Mouse (Mus musculus): ENCODE measurements around the gene Kcnj5. TPM values are rescaled to one million over a fixed set of nuclear protein-coding genes. Genes with fewer than 3 reads are reported as not detected.
A peak's percentile ranks its signal among the peaks of the same experiment; 100 is the strongest.

Gene Kcnj5
- polyA plus RNA-seq (2014; fragmentation: Nextera tagmentation; extraction: Ambion mirVana), result 0.17 and 0.47 TPM in 2 replicates

DNA sequence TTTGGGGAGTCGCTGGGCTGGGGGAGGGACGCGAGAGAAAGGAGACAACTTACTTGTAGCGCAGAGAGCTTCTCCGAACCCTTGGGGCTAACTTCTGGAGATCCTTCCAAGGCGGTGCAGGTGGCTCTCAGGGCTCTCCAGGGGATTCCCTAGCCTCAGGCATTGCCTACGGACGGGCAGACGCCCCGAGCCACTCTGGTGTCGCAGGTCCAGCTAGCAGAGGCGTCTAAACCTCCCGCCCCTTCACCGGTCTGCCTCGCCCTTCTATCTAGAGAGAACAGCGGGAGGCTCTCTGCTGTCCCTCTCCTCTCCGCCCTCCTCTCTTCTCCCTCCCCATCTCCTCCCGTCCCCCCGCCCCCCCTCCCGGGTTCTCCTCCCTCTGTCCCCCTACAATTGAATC, at the start of gene Kcnj5:
Gene Kcnj5 (minus strand): TSS at position 300 of the 400 bp plus-strand sequence.
- DNase-seq (ENCODE audit: low spot score) (no peak), ATAC-seq (ENCODE audit: low read depth) (no peak)
- 0% methylated on average over 11 of the region's 20 CpGs for WGBS
- H3K4me2 ChIP-seq (ENCODE audit: low read depth, low read length), result peak within 1 kb of the TSS; percentile 54
- no peaks in the 10 kb centered on the region for H3K9me3 ChIP-seq (ENCODE audit: control insufficient read depth, low read length)
- H3K4me3 ChIP-seq (ENCODE audit: low read depth, low read length), result peak within 1 kb of the TSS; percentile 30
- H3K4me1 ChIP-seq (ENCODE audit: control insufficient read depth, insufficient read depth, low read length), result 0 out of 2 replicates have a peak, but pooled peaks cover 3% of the 10 kb centered on the region
- peaks cover 54% of the 10 kb centered on the region for H3K27me3 ChIP-seq (replicated peaks; ENCODE audit: control insufficient read depth, insufficient read depth, low read length)
- H3K9ac ChIP-seq (ENCODE audit: low read depth, low read length), result 0 out of 2 replicates have a peak within 1 kb of the TSS, but pooled peaks have one; percentile 14
- H3K27ac ChIP-seq (replicated peaks; ENCODE audit: low read depth, low read length), result no peak within 1 kb of the TSS
- H3K36me3 ChIP-seq (ENCODE audit: control insufficient read depth, insufficient read depth, low read length), result no peaks in the 10 kb centered on the region

DNA sequence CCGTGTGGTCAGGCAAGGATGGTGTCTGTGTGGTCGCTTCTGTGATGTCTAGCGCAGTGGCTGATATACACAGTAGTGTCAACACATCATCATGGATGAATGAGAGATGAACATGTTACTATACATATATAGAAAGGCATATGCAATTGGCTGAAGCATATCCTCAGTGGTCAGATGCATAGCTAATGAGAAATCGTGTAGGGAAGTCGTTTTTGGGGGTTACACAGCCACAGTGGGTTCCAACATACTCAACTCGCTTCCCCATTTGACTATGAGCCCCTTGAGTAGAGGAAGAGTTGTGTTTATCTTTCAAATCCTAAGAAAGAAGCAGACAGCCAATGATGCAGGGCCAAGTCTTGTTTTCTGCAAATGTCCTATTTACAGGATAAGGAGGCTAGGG, 48.6 kb upstream of the Kcnj5 start:
- Histone ChIP-seq H3K36me3 (ENCODE audit: control insufficient read depth, insufficient read depth, low read length) (no peaks in the 10 kb centered on the region), H3K27me3 (replicated peaks; ENCODE audit: control insufficient read depth, insufficient read depth, low read length) (no peaks in the 10 kb centered on the region), H3K4me1 (ENCODE audit: control insufficient read depth, insufficient read depth, low read length) (no peaks in the 10 kb centered on the region), H3K4me3 (ENCODE audit: low read depth, low read length) (no peak overlapping the region), H3K9ac (ENCODE audit: low read depth, low read length) (no peak overlapping the region), H3K9me3 (ENCODE audit: control insufficient read depth, low read length) (no peaks in the 10 kb centered on the region), H3K4me2 (ENCODE audit: low read depth, low read length) (no peak overlapping the region), H3K27ac (replicated peaks; ENCODE audit: low read depth, low read length) (no peak overlapping the region)
- 78% methylated on average over 6 of the region's 6 CpGs for WGBS
- ATAC-seq (ENCODE audit: low read depth) (no peak), DNase-seq (ENCODE audit: low spot score) (no peak)

DNA sequence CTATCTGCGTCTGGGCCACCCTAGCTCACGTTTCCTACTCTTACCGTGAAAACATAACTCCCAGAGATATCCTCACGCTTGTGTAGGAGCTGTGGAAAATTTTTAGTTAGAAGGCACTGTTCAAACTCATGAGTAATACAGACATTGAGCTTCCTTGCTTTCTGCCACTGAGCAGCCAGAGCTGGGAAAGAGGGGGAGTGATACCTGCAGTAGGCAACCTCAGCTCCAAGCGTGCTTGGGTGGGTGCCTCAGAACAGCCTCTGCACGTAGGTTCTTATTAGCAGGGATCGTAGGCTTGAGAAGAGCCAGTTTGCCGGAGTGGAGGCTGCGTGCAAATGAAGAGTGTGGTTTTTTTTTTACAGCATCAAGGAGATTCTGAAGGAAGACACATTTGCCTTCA, 47.6 kb upstream of the Kcnj5 start:
- Histone ChIP-seq H3K27me3 (replicated peaks; ENCODE audit: control insufficient read depth, insufficient read depth, low read length) (no peaks in the 10 kb centered on the region), H3K4me3 (ENCODE audit: low read depth, low read length) (no peak overlapping the region), H3K27ac (replicated peaks; ENCODE audit: low read depth, low read length) (no peak overlapping the region), H3K36me3 (ENCODE audit: control insufficient read depth, insufficient read depth, low read length) (no peaks in the 10 kb centered on the region), H3K9ac (ENCODE audit: low read depth, low read length) (no peak overlapping the region), H3K4me2 (ENCODE audit: low read depth, low read length) (no peak overlapping the region), H3K9me3 (ENCODE audit: control insufficient read depth, low read length) (no peaks in the 10 kb centered on the region), H3K4me1 (ENCODE audit: control insufficient read depth, insufficient read depth, low read length) (no peaks in the 10 kb centered on the region)
- 79% methylated on average over 9 of the region's 9 CpGs for whole genome bisulfite sequencing
- no peak for DNase-seq (ENCODE audit: low spot score)
- ATAC-seq (ENCODE audit: low read depth), result no peak

DNA sequence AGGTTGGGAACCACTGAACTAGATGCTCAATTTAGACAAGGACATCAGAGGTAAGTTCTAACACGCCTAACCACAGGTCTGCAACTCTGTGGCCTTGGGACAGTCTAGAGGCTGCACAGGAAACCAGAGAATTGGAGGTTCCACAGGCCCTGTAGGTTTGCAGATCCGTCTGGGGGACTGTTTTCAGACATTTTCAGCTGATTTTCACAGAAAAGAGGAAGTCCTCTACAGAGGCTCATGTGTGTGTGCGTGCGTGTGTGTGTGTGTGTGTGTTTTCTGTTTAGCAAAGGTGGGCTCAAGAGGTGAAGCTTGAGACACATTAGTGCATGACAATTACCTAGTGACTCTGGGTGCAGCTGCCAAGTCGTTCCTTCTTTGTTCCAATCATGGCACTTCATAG, 46.9 kb upstream of the Kcnj5 start:
- no peak overlapping the region for H3K27ac ChIP-seq (replicated peaks; ENCODE audit: low read depth, low read length)
- H3K4me2 ChIP-seq (ENCODE audit: low read depth, low read length), result no peak overlapping the region
- no peak overlapping the region for H3K9ac ChIP-seq (ENCODE audit: low read depth, low read length)
- 79% methylated on average over 5 of the region's 5 CpGs for WGBS
- H3K27me3 ChIP-seq (replicated peaks; ENCODE audit: control insufficient read depth, insufficient read depth, low read length), result no peaks in the 10 kb centered on the region
- no peaks in the 10 kb centered on the region for H3K36me3 ChIP-seq (ENCODE audit: control insufficient read depth, insufficient read depth, low read length)
- no peak for ATAC-seq (ENCODE audit: low read depth)
- no peak for DNase-seq (ENCODE audit: low spot score)
- H3K9me3 ChIP-seq (ENCODE audit: control insufficient read depth, low read length), result no peaks in the 10 kb centered on the region
- no peak overlapping the region for H3K4me3 ChIP-seq (ENCODE audit: low read depth, low read length)
- H3K4me1 ChIP-seq (ENCODE audit: control insufficient read depth, insufficient read depth, low read length), result 0 out of 2 replicates have a peak, but pooled peaks cover 1% of the 10 kb centered on the region

DNA sequence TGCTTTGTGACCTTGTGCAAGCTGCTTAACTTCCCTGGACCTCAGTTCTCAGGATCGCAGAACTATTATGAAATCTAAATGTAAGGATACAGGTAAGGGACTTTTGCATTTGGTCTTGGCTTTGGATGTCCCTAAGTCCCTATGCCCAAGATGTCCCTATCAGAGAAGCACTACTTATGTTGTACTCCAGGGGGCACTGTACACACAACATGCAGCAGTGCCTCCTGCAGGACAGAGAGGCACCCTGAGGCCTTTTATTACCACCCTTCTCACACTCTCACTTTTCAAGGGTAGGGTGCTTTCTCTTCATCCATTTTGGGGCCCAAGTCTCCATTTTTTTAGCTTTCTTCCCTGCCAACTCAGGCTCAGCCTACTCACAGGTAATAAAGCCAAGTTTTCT, 44.0 kb upstream of the Kcnj5 start:
- Histone ChIP-seq H3K36me3 (ENCODE audit: control insufficient read depth, insufficient read depth, low read length) (no peaks in the 10 kb centered on the region), H3K4me1 (ENCODE audit: control insufficient read depth, insufficient read depth, low read length) (0 out of 2 replicates have a peak, but pooled peaks cover 4% of the 10 kb centered on the region), H3K9me3 (ENCODE audit: control insufficient read depth, low read length) (no peaks in the 10 kb centered on the region), H3K4me3 (ENCODE audit: low read depth, low read length) (no peak overlapping the region), H3K4me2 (ENCODE audit: low read depth, low read length) (no peak overlapping the region), H3K27ac (replicated peaks; ENCODE audit: low read depth, low read length) (no peak overlapping the region), H3K9ac (ENCODE audit: low read depth, low read length) (no peak overlapping the region), H3K27me3 (replicated peaks; ENCODE audit: control insufficient read depth, insufficient read depth, low read length) (no peaks in the 10 kb centered on the region)
- ATAC-seq (ENCODE audit: low read depth), result no peak
- DNase-seq (ENCODE audit: low spot score), result no peak
- 91% methylated on average over 1 of the region's 1 CpGs for WGBS

DNA sequence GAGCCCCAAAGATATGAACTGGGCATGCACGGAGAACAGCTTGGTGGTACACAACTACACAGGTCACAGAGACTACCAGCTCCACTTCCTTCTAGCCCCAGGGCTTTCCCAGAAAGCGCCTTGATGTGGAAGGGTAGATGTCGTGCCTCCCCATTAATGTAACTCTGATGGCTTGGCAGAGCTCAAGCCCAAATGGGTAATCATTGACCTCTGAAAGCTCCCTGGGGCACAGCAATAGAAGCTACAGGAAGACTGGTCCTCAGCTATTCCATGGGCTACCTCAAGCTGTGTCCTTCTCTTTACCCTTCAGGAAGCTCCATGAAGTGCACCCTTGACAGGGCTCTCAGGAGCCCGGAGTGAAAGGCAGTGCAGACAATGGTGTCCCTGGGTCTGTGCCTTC, 40.8 kb upstream of the Kcnj5 start:
- Histone ChIP-seq H3K4me3 (ENCODE audit: low read depth, low read length) (no peak overlapping the region), H3K9ac (ENCODE audit: low read depth, low read length) (no peak overlapping the region), H3K27ac (replicated peaks; ENCODE audit: low read depth, low read length) (no peak overlapping the region), H3K4me1 (ENCODE audit: control insufficient read depth, insufficient read depth, low read length) (0 out of 2 replicates have a peak, but pooled peaks cover 4% of the 10 kb centered on the region), H3K36me3 (ENCODE audit: control insufficient read depth, insufficient read depth, low read length) (no peaks in the 10 kb centered on the region), H3K27me3 (replicated peaks; ENCODE audit: control insufficient read depth, insufficient read depth, low read length) (no peaks in the 10 kb centered on the region), H3K9me3 (ENCODE audit: control insufficient read depth, low read length) (no peaks in the 10 kb centered on the region), H3K4me2 (ENCODE audit: low read depth, low read length) (no peak overlapping the region)
- DNase-seq (ENCODE audit: low spot score), result no peak
- 87% methylated on average over 4 of the region's 4 CpGs for WGBS
- no peak for ATAC-seq (ENCODE audit: low read depth)

DNA sequence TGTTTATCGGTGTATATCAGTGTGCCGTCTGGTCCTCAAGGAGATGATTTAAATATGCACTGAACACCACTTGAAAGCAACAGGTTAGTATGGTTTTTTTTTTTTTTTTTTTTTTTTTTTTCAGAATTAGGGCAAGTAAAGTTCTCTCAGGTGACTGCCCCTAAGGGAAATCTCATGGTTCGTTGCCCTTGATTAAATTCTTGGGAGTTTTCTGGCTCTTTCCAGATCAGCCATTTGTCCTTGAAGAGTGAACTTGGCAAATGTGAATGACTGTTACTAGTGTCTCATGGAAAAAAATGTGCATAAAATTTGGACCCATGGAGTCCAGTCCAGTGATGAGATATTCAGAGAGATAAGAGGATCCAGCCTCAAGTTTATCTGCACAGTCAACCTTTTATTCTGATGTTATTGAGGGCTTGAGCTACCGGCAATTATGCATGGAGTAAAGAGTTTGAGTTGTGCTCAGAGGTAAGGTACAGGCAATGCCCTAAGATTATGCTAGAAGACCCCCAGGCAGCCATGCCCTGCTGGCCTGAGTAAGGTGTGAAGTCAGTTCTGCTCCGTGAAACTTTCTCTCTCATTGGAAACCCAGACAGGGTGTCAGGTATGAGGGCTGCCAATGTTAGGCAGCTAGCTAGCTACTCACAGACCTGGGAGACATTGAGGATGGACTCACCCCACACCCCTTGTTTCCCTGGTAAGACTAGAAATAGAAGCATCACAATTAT, 32.9 kb upstream of the Kcnj5 start:
- H3K9me3 ChIP-seq (ENCODE audit: control insufficient read depth, low read length), result no peaks in the 10 kb centered on the region
- WGBS, result 74% methylated on average over 5 of the region's 5 CpGs
- H3K27me3 ChIP-seq (replicated peaks; ENCODE audit: control insufficient read depth, insufficient read depth, low read length), result no peaks in the 10 kb centered on the region
- H3K4me3 ChIP-seq (ENCODE audit: low read depth, low read length), result no peak overlapping the region
- H3K27ac ChIP-seq (replicated peaks; ENCODE audit: low read depth, low read length), result no peak overlapping the region
- no peak overlapping the region for H3K4me2 ChIP-seq (ENCODE audit: low read depth, low read length)
- no peak overlapping the region for H3K9ac ChIP-seq (ENCODE audit: low read depth, low read length)
- no peaks in the 10 kb centered on the region for H3K36me3 ChIP-seq (ENCODE audit: control insufficient read depth, insufficient read depth, low read length)
- DNase-seq (ENCODE audit: low spot score) (no peak), ATAC-seq (ENCODE audit: low read depth) (no peak)
- no peaks in the 10 kb centered on the region for H3K4me1 ChIP-seq (ENCODE audit: control insufficient read depth, insufficient read depth, low read length)

DNA sequence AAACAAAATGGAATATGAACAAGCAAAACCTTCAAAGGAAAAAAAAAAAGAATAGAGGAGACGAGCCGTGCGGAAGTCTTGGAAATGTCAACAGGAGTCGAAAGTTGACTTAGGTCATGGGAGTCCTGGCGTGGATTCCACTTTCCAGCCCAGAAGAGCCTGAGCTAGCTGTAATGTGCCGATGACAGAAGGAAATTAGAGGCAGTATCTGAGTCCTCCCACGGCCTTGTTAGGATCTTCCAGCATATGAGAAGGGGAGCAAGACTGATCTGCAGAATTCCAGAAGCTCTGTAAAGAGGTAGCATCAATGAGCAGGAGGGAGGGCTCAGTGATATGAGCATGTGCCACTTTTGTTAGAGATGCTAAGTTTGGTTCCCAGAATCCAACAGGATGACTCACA, 31.9 kb upstream of the Kcnj5 start:
- Histone ChIP-seq H3K4me1 (ENCODE audit: control insufficient read depth, insufficient read depth, low read length) (no peaks in the 10 kb centered on the region), H3K9me3 (ENCODE audit: control insufficient read depth, low read length) (no peaks in the 10 kb centered on the region), H3K4me2 (ENCODE audit: low read depth, low read length) (no peak overlapping the region), H3K9ac (ENCODE audit: low read depth, low read length) (no peak overlapping the region), H3K27ac (replicated peaks; ENCODE audit: low read depth, low read length) (no peak overlapping the region), H3K4me3 (ENCODE audit: low read depth, low read length) (no peak overlapping the region), H3K36me3 (ENCODE audit: control insufficient read depth, insufficient read depth, low read length) (no peaks in the 10 kb centered on the region), H3K27me3 (replicated peaks; ENCODE audit: control insufficient read depth, insufficient read depth, low read length) (no peaks in the 10 kb centered on the region)
- no peak for ATAC-seq (ENCODE audit: low read depth)
- DNase-seq (ENCODE audit: low spot score), result no peak
- WGBS, result 81% methylated on average over 7 of the region's 7 CpGs

DNA sequence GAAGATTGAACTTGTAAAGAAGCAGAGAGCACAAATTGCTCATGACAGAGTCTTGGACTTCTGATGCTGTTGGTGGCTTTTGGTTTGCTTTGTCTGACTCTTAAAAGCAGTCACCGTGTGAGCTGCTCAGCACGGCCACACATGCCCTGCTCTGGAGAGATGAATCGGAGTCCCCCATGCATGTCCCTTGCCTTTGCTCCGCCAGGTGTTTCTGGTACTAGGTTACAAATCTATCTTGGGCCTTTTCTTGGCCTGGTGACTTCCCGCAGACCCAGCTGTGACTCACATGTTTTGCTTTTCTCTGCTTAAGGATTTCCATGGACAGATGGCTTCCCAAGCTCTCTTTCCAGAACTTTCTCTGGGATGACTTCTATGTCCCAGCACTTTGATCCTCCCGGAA, 29.5 kb upstream of the Kcnj5 start:
- Histone ChIP-seq H3K4me3 (ENCODE audit: low read depth, low read length) (no peak overlapping the region), H3K9ac (ENCODE audit: low read depth, low read length) (no peak overlapping the region), H3K27ac (replicated peaks; ENCODE audit: low read depth, low read length) (no peak overlapping the region), H3K4me1 (ENCODE audit: control insufficient read depth, insufficient read depth, low read length) (no peaks in the 10 kb centered on the region), H3K4me2 (ENCODE audit: low read depth, low read length) (no peak overlapping the region), H3K9me3 (ENCODE audit: control insufficient read depth, low read length) (no peaks in the 10 kb centered on the region), H3K36me3 (ENCODE audit: control insufficient read depth, insufficient read depth, low read length) (no peaks in the 10 kb centered on the region), H3K27me3 (replicated peaks; ENCODE audit: control insufficient read depth, insufficient read depth, low read length) (no peaks in the 10 kb centered on the region)
- no peak for ATAC-seq (ENCODE audit: low read depth)
- DNase-seq (ENCODE audit: low spot score), result no peak
- 84% methylated on average over 6 of the region's 6 CpGs for WGBS

All from embryonic facial prominence, embryonic 14.5 days (tissue).